Mouse (Mus musculus) kidney, adult 8-10 months (tissue): ENCODE data around the gene Olfr1155.

Experiments used
- DNase-seq, 2 experiments: peaks; one replicate each; pipeline ENCODE4 v3.0.0; 2022

Gene Olfr1155

GRCm38 (mm10) chr2:87945037-87945436, at the start of gene Olfr1155:
Gene Olfr1155, minus strand, starts transcription at chr2:87945137.
- DNase-seq, result no peak

GRCm38 (mm10) chr2:87989813-87990212, 44.9 kb upstream of the Olfr1155 start, which contains the start of gene Olfr1158:
Gene Olfr1158, plus strand, starts transcription at chr2:87990113.
- DNase-seq, result no peak

GRCm38 (mm10) chr2:87974563-87974962, 29.6 kb upstream of the Olfr1155 start, which contains the start of gene Olfr74:
Gene Olfr74, minus strand, starts transcription at chr2:87974663.
- DNase-seq, result no peak

- no peak for DNase-seq
Observed at GRCm38 (mm10) chr2:87968199-87968598, 23.3 kb upstream of the Olfr1155 start, which contains the start of gene Olfr1157. Gene Olfr1157, minus strand, starts transcription at chr2:87968299.

GRCm38 (mm10) chr2:87953000-87953399, 8.1 kb upstream of the Olfr1155 start, which contains the start of gene Olfr1156:
Gene Olfr1156, minus strand, starts transcription at chr2:87953100.
- DNase-seq, result no peak

- no peak for DNase-seq
Observed at GRCm38 (mm10) chr2:87905066-87905465, 39.9 kb downstream of the Olfr1155 start, which contains the start of gene Olfr1154. Gene Olfr1154, minus strand, starts transcription at chr2:87905166.

- no peak for DNase-seq
Observed at GRCm38 (mm10) chr2:87894662-87895061, 50.3 kb downstream of the Olfr1155 start, which contains the start of gene Olfr1153. Gene Olfr1153, plus strand, starts transcription at chr2:87894962.
